Mouse (Mus musculus) gastrocnemius, postnatal 4 days (tissue): Measurements from ENCODE around the gene AA986860. TPM values are rescaled to one million over a fixed set of nuclear protein-coding genes. Genes with fewer than 3 reads are reported as not detected.

ENCODE experiments used
- DNase-seq, 2 experiments: peaks; one replicate each; pipeline ENCODE4 v3.0.0; 2021 to 2022; ENCODE audit warnings: low spot score in 2 of 2, mixed read lengths in 2 of 2
- total RNA-seq, 2 experiments: library from RNA; stranded (reverse); gene quantifications; 2 replicates each; pipeline ENCODE4 v1.2.3; 2021

The AA986860 gene
- total RNA-seq, 2 experiments from 2014 or later: 1.0 to 1.2 TPM

DNA sequence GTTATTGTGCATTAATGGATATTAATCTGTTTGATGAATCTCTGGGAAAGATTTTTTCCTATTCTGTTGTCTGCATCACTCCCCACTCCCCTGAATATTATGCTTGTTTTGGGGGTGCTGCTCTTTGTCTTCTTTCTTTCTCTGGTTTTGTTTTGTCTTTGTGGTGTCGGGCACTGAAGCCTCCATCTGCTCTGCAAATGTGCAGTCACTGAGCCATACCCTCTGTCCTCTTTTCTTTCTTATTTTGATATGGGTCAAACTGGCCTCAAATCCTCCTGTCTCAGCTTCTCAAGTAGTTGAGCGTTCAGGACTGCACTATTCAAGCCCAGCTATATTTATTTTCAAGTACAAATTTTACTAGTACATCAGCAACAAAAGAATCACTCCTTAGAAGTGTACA, 43.5 kb downstream of the AA986860 start:
- DNase-seq: no peak

GRCm38 (mm10) chr1:130775691-130776331, 44.0 kb downstream of the AA986860 start:
- no peak for DNase-seq

- DNase-seq: no peak
These were observed 44.9 kb downstream of the AA986860 start for GRCm38 (mm10) chr1:130776645-130777044.

GRCm38 (mm10) chr1:130779867-130780266, 48.1 kb downstream of the AA986860 start:
- no peak for DNase-seq

DNA sequence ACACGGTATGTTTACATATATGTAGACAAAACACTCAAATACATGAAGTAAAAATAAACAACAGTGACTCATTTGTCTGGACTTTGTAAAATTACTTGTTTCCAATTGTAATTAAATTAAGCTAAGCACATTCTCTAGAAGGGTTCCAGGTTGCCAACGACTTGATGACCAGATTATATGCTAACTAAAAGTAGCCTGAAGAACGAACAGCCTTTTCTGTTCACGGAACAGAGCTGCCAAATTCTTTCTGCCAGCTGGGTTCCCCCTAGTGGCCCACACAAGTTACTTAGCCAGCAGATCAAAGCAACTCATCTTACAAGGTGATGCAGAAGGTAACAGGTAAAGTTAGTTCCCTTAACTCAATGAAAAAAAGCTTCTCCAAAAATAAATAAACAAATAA, 52.3 kb downstream of the AA986860 start:
- no peak for DNase-seq

GRCm38 (mm10) chr1:130787001-130787400, 55.2 kb downstream of the AA986860 start:
- no peak for DNase-seq

GRCm38 (mm10) chr1:130789512-130790451, 58.0 kb downstream of the AA986860 start:
- DNase-seq: no peak

Other genes with a start within 250 kb of the AA986860 start
- gene Zp3r, start 102.4 kb upstream of the AA986860 start, total RNA-seq: not detected
- gene C4bp, start 70.3 kb upstream of the AA986860 start, total RNA-seq: under 1 TPM in 1 of 2 experiments, not detected in 1; 0.41 TPM
- gene Gm29427, start 16.2 kb upstream of the AA986860 start, total RNA-seq: not detected
- gene Yod1, start 14.6 kb upstream of the AA986860 start, total RNA-seq: 1 to 10 TPM; 4.0 to 5.2 TPM
- 10 to 100 TPM; 10.5 to 13.4 TPM for gene Pfkfb2, start 2.7 kb upstream of the AA986860 start, total RNA-seq
- gene Fcamr, start 68.9 kb downstream of the AA986860 start, total RNA-seq: not detected
- under 1 TPM in 1 of 2 experiments, not detected in 1; 0.08 TPM for gene Pigr, start 94.7 kb downstream of the AA986860 start, total RNA-seq
- gene Fcmr, start 133.7 kb downstream of the AA986860 start, total RNA-seq: under 1 TPM in 1 of 2 experiments, not detected in 1; 0.39 TPM
- not detected for gene Il24, start 155.5 kb downstream of the AA986860 start, total RNA-seq
- gene Il20, start 179.5 kb downstream of the AA986860 start, total RNA-seq: not detected
- gene Il19, start 208.1 kb downstream of the AA986860 start, total RNA-seq: not detected